Mouse (Mus musculus): ENCODE measurements around the gene Plekha6.
A peak's percentile ranks its signal among the peaks of the same experiment; 100 is the strongest.

Plekha6 gene

DNA sequence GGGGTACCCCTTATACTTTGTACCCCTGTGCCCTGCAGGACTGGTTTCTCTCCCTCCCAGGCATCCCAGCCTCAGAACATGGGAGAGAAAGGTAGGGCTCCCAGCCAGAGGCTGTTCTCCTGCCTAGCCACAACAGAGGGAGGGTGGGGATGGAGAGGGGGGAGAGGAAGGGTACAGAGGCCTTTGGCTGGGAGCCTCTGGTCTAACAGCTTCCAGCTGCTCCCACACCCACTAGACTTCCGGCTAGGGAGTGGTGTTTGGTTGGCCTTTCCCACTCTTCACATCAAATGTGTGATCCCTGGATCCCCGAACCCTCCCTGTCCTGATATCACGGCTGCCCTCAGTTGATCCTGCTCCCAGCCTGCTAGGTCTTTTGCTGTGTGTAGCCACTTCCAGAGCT lies 76.9 kb downstream of the Plekha6 start:
- peak; percentile 61 for DNase-seq (ENCODE audit: low read depth, low spot score)

DNA sequence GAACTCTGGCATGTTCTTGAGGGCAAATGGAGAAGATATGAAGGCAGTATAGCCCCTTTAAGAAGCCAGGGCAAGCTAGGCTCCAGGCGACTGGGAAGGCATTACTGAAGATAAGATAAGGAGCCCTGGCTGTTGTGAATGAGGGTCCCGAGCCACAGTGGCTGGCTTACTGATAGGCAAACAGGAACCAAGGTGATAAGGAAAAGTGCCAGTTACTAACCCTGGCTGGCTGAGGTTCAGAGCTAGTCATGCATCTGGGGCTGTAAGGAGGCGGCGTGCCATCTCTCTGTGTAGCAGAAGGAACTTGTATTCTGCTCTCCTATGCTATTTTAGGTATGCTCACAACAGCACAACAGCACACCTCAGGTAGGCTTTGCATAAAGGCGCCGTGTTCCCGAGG lies 80.7 kb downstream of the Plekha6 start:
- no peak for DNase-seq (ENCODE audit: low read depth, low spot score)

DNA sequence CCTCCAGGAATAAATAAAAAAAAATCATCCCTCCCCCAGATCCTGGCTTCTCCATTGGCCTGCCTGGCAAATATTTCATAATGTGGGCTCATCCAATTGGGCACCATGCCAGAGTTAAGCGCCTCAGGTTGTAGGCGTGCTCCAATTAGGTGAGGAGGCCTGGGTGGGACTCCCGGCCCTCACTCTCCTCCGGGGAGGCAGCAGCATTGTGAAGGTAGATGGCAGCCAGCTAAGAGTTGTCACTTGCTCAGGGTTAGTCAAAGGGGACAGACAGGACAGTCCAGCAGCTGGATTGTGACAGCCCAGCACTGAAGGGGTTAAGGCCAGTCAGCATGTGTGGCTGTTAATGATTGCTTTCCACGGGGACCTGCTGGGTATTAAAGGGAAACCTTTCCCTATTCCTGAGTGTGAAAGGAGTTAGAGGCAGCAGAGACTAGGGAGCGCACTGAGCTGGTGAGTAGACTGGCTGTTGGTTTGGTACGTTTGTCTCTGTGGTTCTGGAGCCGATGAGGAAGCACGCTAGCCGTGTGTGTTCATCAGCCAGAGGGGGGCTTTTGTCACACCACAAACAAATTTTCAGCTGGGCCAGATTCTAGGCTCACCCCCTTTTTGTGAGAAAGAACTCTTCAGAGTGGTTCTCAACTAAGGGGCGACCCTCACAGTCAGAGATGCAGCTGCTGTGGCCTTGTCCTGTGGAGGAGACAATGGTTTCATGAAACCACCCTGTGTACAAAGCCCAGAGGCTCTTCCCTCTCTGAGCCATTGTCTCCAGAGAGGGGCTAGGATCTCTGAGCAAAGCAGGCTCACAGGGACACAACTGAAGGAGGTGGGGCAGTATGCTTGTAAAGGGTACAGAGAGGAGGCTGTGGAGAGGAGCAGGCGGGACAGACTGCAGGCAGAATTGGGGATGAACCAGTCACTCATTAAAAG lies 81.9 kb downstream of the Plekha6 start:
- DNase-seq (ENCODE audit: low read depth, low spot score): no peak

DNA sequence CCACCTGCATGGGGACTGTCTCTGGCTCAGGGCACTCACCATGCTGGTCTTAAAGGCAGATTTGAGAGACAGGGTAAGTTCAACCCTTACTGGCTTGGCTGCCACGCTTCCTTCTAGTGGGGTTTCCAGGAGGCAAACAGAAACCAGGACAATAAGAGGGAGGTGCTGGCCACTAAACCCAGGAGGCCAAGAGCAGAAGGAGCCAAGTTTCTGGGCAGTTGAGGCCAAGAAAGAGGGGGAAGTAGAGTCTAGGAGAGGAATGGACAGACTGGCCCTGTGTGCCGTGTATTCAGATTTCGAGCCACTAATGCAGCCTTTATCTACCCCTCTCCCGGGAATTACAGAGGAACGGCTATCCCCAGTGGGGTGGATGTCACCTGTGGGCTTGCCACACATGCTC lies 83.2 kb downstream of the Plekha6 start:
- DNase-seq (ENCODE audit: low read depth, low spot score): no peak

- no peak for DNase-seq (ENCODE audit: low read depth, low spot score)
These were observed 86.8 kb downstream of the Plekha6 start for GRCm38 (mm10) chr1:133250761-133251160.

DNA sequence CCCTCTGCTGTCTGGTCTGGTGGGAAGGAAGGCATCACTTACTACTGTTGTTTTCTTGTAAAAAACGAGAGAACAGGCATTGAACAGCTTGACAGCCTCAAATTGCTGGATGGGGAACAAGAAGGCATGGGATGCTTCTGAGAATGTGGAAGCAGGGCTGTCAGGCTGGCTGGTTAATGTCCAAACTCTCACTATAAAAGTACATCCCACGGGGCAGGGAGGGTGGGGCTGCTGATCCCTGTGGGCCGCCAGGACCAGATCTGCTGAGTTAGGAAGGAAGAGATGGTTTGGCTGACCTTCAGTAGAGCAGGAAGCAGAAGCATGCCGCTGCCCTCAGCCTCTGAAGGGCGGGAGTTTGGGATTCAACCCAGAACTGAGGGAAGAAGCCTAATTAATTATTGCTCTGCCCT lies 87.6 kb downstream of the Plekha6 start:
- peak; percentile 58 for DNase-seq (ENCODE audit: low read depth, low spot score)

GRCm38 (mm10) chr1:133252251-133252650 lies 88.2 kb downstream of the Plekha6 start:
- no peak for DNase-seq (ENCODE audit: low read depth, low spot score)

GRCm38 (mm10) chr1:133252801-133253531 lies 89.0 kb downstream of the Plekha6 start:
- DNase-seq (ENCODE audit: low read depth, low spot score): no peak

DNA sequence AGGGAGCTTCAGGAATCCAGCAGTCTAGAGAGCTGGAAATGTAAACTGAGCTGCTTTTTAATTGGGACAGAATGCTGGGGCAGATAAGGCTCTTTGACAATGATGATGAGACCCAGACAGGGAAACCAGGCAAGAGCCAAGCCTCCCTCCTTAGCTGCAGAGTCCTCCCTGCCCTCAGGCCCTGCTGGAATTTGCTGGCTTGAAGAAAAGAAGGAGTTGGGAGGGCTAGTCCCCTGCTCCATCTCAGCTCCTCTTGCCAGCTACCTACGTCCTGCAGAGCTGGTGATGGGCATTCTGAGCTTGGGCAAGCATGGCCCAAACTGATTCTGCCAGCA lies 89.5 kb downstream of the Plekha6 start:
- DNase-seq (ENCODE audit: low read depth, low spot score): no peak

- no peak for DNase-seq (ENCODE audit: low read depth, low spot score)
These were observed 90.2 kb downstream of the Plekha6 start for GRCm38 (mm10) chr1:133254226-133254625.

DNA sequence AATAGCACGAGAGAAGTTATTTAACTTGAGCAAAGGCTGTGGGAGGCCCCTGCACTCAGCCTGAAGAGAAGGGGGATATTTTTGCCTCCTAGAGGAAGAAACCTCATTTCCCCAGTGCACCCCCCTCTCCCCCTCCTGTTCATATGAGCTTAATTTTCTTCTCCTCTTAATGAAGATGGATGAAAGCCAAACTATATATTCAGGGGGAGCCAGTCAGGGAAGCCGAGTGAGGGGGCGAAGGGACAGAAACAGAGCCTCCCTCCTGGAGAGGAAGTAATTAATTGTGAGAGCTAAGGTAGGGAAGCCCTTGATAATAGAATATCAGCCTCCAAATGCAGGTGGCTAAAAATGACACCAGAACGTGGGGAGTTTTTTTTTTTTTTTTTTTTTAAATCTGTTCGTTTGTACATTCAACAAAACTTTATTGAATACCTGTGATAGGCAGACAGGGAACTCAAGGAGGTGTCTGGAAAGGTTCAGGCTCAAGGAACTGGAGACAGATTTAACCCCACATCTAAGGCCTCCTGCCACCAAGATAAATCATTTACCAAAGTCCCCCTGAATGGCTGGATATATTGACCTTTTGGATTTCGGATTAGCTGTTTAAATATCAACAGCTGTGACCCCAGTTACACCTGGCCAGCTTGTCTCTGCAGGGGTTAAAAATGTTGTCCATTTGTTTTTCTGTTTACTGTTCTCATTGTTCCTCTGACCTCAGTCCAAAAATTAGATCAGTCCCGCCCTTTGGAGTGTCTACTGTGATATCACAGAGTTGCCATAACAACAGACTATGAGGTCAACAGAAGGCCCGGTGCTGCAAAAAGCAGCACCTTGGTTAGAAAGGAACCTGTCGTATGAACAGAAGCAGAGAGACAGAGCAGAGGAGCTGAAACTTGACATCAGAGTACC lies 91.1 kb downstream of the Plekha6 start:
- no peak for DNase-seq (ENCODE audit: low read depth, low spot score)

GRCm38 (mm10) chr1:133255776-133256175 lies 91.8 kb downstream of the Plekha6 start:
- DNase-seq (ENCODE audit: low read depth, low spot score): no peak

GRCm38 (mm10) chr1:133256347-133256746 lies 92.3 kb downstream of the Plekha6 start:
- no peak for DNase-seq (ENCODE audit: low read depth, low spot score)

DNA sequence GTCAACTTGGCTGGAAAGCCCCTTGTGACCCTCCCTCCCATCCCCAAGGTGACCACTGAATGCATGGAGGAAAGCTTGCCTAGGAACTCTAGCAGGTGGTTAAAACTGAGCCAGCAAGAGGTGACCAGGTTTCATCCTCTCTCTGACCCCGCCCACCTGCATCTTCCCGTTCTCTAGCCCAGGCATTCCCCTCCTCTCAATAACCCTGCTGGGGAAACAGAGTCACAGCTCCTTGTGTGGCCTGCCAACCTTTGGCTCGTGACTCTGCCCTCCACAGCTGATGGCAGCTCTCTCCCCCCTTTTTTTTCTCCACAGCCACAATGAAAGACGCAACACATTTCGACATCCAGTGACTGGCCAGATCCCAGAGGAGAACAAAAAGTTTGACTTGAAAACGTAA lies 94.7 kb downstream of the Plekha6 start:
- DNase-seq (ENCODE audit: low read depth, low spot score): no peak

GRCm38 (mm10) chr1:133262628-133263027 lies 98.6 kb downstream of the Plekha6 start:
- no peak for DNase-seq (ENCODE audit: low read depth, low spot score)

DNA sequence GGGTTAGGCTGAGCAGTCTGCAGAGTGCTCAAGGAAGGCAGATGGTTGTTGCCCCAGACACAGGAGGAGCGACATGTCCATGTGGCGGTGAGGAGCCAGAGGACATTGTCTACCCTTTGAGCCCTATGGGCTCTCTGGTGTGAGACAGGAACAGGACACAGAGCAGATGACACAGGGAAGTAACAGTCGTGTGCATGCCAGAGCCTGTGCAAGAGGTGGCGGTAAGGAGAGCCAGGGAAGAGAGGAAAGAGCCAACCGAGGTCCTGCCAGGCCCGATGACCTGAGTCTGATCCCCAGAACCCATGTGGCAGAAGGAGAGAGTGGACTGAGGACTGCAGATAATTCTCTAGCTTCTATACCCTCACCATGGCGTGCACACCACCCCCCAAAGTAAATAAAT lies 99.1 kb downstream of the Plekha6 start:
- DNase-seq (ENCODE audit: low read depth, low spot score): no peak

GRCm38 (mm10) chr1:133264367-133264766 lies 100.4 kb downstream of the Plekha6 start:
- no peak for DNase-seq (ENCODE audit: low read depth, low spot score)

- DNase-seq (ENCODE audit: low read depth, low spot score): no peak
These were observed 101.2 kb downstream of the Plekha6 start for GRCm38 (mm10) chr1:133265114-133265766.

DNA sequence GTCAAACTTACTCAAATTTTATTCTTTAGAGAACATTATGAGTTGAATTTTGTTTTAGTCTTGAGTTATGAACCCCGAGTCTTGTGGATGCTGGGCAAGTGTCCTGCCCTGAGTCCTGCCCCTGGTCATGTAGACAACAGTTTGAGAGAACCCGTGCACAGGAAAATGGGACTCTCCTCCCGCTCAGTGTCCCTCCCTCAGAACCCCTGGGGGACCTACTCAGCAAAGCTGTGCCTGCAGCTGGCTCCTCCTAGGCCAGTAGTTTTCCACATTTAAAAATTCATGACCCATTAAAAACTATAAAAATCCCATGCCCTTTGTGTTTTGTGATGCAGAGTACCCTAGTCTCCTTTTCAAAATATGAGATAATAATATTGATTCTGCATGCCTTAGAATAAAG lies 103.1 kb downstream of the Plekha6 start:
- no peak for DNase-seq (ENCODE audit: low read depth, low spot score)

DNA sequence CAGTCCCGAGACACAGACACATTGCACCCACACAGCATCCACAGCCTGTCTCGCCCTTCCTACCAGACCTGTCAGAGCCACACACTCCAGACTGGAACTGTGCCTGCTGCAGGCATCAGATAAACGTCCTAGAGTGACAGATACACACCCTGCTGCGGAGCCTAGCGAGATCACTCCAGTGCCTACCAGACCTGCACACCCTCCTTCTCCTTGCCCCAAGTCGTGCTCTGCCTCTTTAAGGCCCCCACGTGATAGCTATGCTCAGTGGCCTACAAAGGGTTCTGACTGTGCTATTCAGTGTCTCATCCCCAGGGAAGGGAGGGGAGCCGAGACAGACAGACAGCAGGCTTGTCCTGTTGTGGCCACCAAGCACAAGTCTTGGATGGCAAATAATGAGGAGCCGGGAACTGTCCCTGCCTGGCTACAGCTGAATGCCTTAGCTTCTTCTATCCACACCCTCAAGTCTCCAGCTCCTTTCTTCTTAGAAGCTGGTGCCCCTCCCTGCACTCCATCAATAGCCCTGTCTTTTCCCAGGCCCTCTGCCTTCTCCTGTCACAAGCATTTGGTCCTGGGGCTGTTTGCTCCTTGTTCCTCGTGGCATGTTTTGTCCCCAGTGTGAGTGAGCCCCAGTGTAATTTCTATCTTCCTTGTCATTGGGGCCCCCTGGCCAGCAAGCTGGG lies 103.9 kb downstream of the Plekha6 start:
- no peak for DNase-seq (ENCODE audit: low read depth, low spot score)

DNA sequence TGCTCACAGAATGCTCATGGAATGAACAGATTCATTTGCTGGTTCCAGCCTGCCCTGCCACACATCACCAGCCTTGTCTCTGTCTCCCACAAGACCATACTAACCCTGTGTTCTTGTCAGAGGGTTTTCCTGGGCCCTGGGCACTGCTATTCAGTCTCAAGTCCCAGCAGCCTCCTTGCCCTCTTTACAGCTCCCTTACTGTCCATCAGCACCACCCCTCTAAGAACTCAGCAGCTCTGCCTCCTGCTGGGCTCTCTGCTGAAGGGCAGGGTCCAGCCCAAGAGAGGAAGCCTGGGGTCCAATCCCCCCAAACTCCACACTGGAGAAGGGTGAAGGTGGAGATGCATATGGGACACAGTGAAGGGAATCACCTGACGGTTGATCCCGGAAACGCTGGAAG lies 104.5 kb downstream of the Plekha6 start:
- DNase-seq (ENCODE audit: low read depth, low spot score): no peak

Data from skeletal muscle tissue, adult 2 months (tissue).